22 mouse cellular contexts compared by ENCODE assay signal in the genomic region with DNA sequence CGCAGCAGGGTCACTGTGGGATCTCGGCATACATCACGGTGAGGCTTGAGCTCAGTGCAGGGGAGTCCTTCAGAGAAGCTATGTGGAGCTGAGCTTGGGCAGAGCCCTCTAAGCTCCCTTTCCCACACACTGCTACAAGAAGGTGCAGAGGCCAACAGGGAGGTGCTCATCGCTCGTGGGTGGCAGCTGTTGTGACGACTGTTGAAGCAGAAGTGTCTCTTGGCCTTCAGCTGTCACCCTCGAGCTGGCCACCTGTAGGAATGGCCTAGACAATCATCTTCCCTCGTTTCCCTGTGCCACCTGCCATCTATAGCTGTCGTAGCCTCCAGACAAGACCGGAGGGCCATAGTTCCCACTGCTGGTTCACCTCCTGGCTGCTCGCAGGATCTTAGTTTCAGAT.
A peak's percentile ranks its signal among the peaks of the same experiment; 100 is the strongest.
DNase-seq lines count a peak whose midpoint lies in the region; ATAC-seq and TF ChIP-seq lines count a peak whose summit lies in the region.
"Had no signal": no experiment of that assay in that cellular context is flagged by ENCODE, and none has a peak within 500 bp of the region (broad histone marks: within the 10 kb centered on the region; RNA-seq: fewer than 3 reads in every experiment).

No protein-coding gene starts in this region.

- no peak overlapping the region for H3K4me3 ChIP-seq in limb, embryonic 14.5 days (replicated peaks; ENCODE audit: low read length)
- H3K4me3 ChIP-seq in limb, embryonic 10.5 days, result no peak overlapping the region
- H3K4me3 ChIP-seq in liver, adult 2 months (ENCODE audit: insufficient read depth, low read depth, low read length), result no peak overlapping the region
- H3K4me3 ChIP-seq in neural tube, embryonic 12.5 days, result no peak overlapping the region
- no peak overlapping the region for H3K4me3 ChIP-seq in myocyte

- no peak overlapping the region for H3K4me2 ChIP-seq in limb, embryonic 14.5 days (replicated peaks; ENCODE audit: low read depth, low read length, severe bottlenecking)
- H3K4me2 ChIP-seq in neural tube, embryonic 12.5 days (replicated peaks), result no peak overlapping the region
- H3K4me2 ChIP-seq in myocyte (ENCODE audit: low read depth), result no peak overlapping the region

- H3K9ac ChIP-seq in limb, embryonic 14.5 days (ENCODE audit: low read depth, low read length, severe bottlenecking), result no peak overlapping the region
- peak overlapping the region; percentile 26; the same call in 1 of the 2 replicates for H3K9ac ChIP-seq in liver, adult 2 months (ENCODE audit: low read depth, low read length)
- H3K9ac ChIP-seq in neural tube, embryonic 12.5 days, result 0 out of 2 replicates have a peak overlapping the region, but pooled peaks have one; percentile 8

- DNase-seq in limb, embryonic 14.5 days (ENCODE audit: low spot score), result no peak
- no peak for DNase-seq in limb, embryonic 10.5 days (ENCODE audit: low spot score)
- no peak for DNase-seq in liver, adult 2 months (ENCODE audit: extremely low read depth, low read depth, low spot score)
- no peak for DNase-seq in liver
- DNase-seq in neural tube, embryonic 10.5 days (ENCODE audit: extremely low spot score, low spot score), result no peak
- DNase-seq in kidney, postnatal 25 days, result no peak
- DNase-seq: adrenal gland, adult 2 months; adrenal gland, adult 8-10 months; adrenal gland, postnatal 10 days; adrenal gland, postnatal 14 days; adrenal gland, postnatal 25 days; adrenal gland, postnatal 36 days; B cell, adult 2 months; cerebellum, adult 11 months; cerebellum, adult 11-12 months had no signal

- H3ac ChIP-seq in myocyte (ENCODE audit: control insufficient read depth, insufficient read length), result no peak overlapping the region

- H3K9me3 ChIP-seq in limb, embryonic 14.5 days (ENCODE audit: control insufficient read depth, low read length), result no peaks in the 10 kb centered on the region
- H3K9me3 ChIP-seq in limb, embryonic 10.5 days (replicated peaks), result no peaks in the 10 kb centered on the region
- H3K9me3 ChIP-seq in neural tube, embryonic 12.5 days, result no peaks in the 10 kb centered on the region
- H3K9me3 ChIP-seq: G1E had no signal

- peaks cover 50% of the 10 kb centered on the region for H3K4me1 ChIP-seq in limb, embryonic 14.5 days (ENCODE audit: control insufficient read depth, insufficient read depth, low read length)
- peaks cover 50% of the 10 kb centered on the region for H3K4me1 ChIP-seq in limb, embryonic 10.5 days
- H3K4me1 ChIP-seq in liver, adult 2 months (ENCODE audit: control insufficient read depth, insufficient read depth, low read length), result peaks cover 72% of the 10 kb centered on the region
- H3K4me1 ChIP-seq in neural tube, embryonic 12.5 days, result peaks cover 33% of the 10 kb centered on the region

- TF ChIP-seq POLR2A in limb, embryonic 14.5 days (IDR thresholded peaks at IDR 0.05; ENCODE audit: borderline replicate concordance, extremely low read depth, insufficient read depth, insufficient read length), result no peak
- TF ChIP-seq POLR2A in liver, adult 2 months (IDR thresholded peaks at IDR 0.05; ENCODE audit: extremely low read depth, insufficient read depth, low read length), result no peak
- no peak for TF ChIP-seq POLR2A in myocyte (IDR thresholded peaks at IDR 0.05; ENCODE audit: insufficient read length, low read depth)

- H3K27ac ChIP-seq in limb, embryonic 14.5 days (replicated peaks; ENCODE audit: low read depth, low read length), result 0 out of 2 replicates have a peak overlapping the region, but pooled peaks have one; percentile 20
- no peak overlapping the region for H3K27ac ChIP-seq in limb, embryonic 10.5 days
- peak overlapping the region; percentile 13; the same call in 1 of the 2 replicates for H3K27ac ChIP-seq in liver, adult 2 months (replicated peaks; ENCODE audit: insufficient read depth, low read depth, low read length)
- no peak overlapping the region for H3K27ac ChIP-seq in neural tube, embryonic 12.5 days

- 81% methylated on average over 11 of the region's 11 CpGs for WGBS in limb, embryonic 14.5 days
- 92% methylated on average over 11 of the region's 11 CpGs for WGBS in limb, embryonic 10.5 days
- 45% methylated on average over 11 of the region's 11 CpGs for WGBS in liver, adult 2 months
- 87% methylated on average over 11 of the region's 11 CpGs for WGBS in neural tube, embryonic 12.5 days

- H3K27me3 ChIP-seq in limb, embryonic 14.5 days (ENCODE audit: control insufficient read depth, insufficient read depth, low read length), result no peaks in the 10 kb centered on the region
- no peaks in the 10 kb centered on the region for H3K27me3 ChIP-seq in limb, embryonic 10.5 days (ENCODE audit: low read depth, poor library complexity, severe bottlenecking)
- no peaks in the 10 kb centered on the region for H3K27me3 ChIP-seq in liver, adult 2 months (ENCODE audit: control insufficient read depth, insufficient read depth, low read length)
- H3K27me3 ChIP-seq in neural tube, embryonic 12.5 days (replicated peaks), result no peaks in the 10 kb centered on the region; the same call in 1 of the 2 replicates
- H3K27me3 ChIP-seq in myocyte (ENCODE audit: control insufficient read depth, insufficient read depth, insufficient read length), result no peaks in the 10 kb centered on the region
- H3K27me3 ChIP-seq: CH12.LX, Patski had no signal

- peaks cover 29% of the 10 kb centered on the region; the same call in 1 of the 2 replicates for H3K79me2 ChIP-seq in liver, adult 2 months (ENCODE audit: control insufficient read depth, insufficient read depth, low read length)
- H3K79me2 ChIP-seq in myocyte (ENCODE audit: control insufficient read depth, insufficient read depth), result no peaks in the 10 kb centered on the region

- TF ChIP-seq CTCF in liver, adult 2 months (IDR thresholded peaks at IDR 0.05; ENCODE audit: low read depth, low read length), result no peak

- peaks cover 71% of the 10 kb centered on the region for H3K36me3 ChIP-seq in limb, embryonic 14.5 days (ENCODE audit: control insufficient read depth, insufficient read depth, low read length)
- H3K36me3 ChIP-seq in limb, embryonic 10.5 days, result peaks cover 86% of the 10 kb centered on the region
- H3K36me3 ChIP-seq in liver, adult 2 months (ENCODE audit: control insufficient read depth, insufficient read depth, low read length), result peaks cover 57% of the 10 kb centered on the region
- peaks cover 34% of the 10 kb centered on the region for H3K36me3 ChIP-seq in neural tube, embryonic 12.5 days
- no peaks in the 10 kb centered on the region for H3K36me3 ChIP-seq in myocyte (ENCODE audit: control insufficient read depth, insufficient read depth)
- H3K36me3 ChIP-seq: G1E had no signal

- ATAC-seq in limb, embryonic 14.5 days (ENCODE audit: low FRiP score, low read depth), result no peak
- ATAC-seq in neural tube, embryonic 12.5 days (ENCODE audit: low FRiP score, low read depth), result no peak
- ATAC-seq: activated CD4-positive, CD25-positive, alpha-beta regulatory T cell, adult 4 months; CD4-positive, CD25-positive, alpha-beta regulatory T cell, adult 4 months; Patski had no signal

TF ChIP-seq in myocyte, 11 proteins besides CTCF, POLR2A, EP300 and RAD21:
- TF ChIP-seq MYOG (IDR thresholded peaks at IDR 0.05; ENCODE audit: control insufficient read depth in 1 of 3, insufficient read depth in 1 of 3, insufficient read length in 2 of 3, low read depth in 2 of 3) (peak in 2 of 3 experiments; percentile 53 to 84), TCF3 (IDR thresholded peaks at IDR 0.05; ENCODE audit: insufficient read length, low read depth) (peak; percentile 62), MAX (IDR thresholded peaks at IDR 0.05; ENCODE audit: low read depth) (no peak), E2F4 (IDR thresholded peaks at IDR 0.05; ENCODE audit: insufficient read depth) (no peak), MYOD1 (IDR thresholded peaks at IDR 0.05; ENCODE audit: control insufficient read depth in 1 of 3, insufficient read length in 2 of 3, low read depth in 2 of 3) (peak in 2 of 3 experiments; percentile 49 to 91), SRF (IDR thresholded peaks at IDR 0.05; ENCODE audit: control insufficient read depth, insufficient read length, low read depth) (no peak), REST (IDR thresholded peaks at IDR 0.05; ENCODE audit: insufficient read depth, insufficient read length) (no peak), POLR2AphosphoS2 (IDR thresholded peaks at IDR 0.05; ENCODE audit: insufficient read length, low read depth) (no peak), CEBPB (IDR thresholded peaks at IDR 0.05; ENCODE audit: insufficient read depth, poor library complexity, severe bottlenecking) (no peak), USF1 (IDR thresholded peaks at IDR 0.05; ENCODE audit: low read depth) (no peak), TCF12 (IDR thresholded peaks at IDR 0.05; ENCODE audit: insufficient read depth, poor library complexity, severe bottlenecking) (no peak)

Comparison
In these comparisons a context has a peak if more than half of its experiments do, and no peak if none do; other contexts are left out.
1. H3K27ac ChIP-seq: peak in limb, embryonic 14.5 days (single experiment) and liver, adult 2 months (single experiment); none in limb, embryonic 10.5 days (single experiment) and neural tube, embryonic 12.5 days (single experiment).